Mouse (Mus musculus): ENCODE data around the gene Il17ra. TPM values are rescaled to one million over a fixed set of nuclear protein-coding genes. Genes with fewer than 3 reads are reported as not detected.

Il17ra gene
- total RNA-seq, 2 experiments from 2014 or later: 8.7 to 8.8 TPM

DNA sequence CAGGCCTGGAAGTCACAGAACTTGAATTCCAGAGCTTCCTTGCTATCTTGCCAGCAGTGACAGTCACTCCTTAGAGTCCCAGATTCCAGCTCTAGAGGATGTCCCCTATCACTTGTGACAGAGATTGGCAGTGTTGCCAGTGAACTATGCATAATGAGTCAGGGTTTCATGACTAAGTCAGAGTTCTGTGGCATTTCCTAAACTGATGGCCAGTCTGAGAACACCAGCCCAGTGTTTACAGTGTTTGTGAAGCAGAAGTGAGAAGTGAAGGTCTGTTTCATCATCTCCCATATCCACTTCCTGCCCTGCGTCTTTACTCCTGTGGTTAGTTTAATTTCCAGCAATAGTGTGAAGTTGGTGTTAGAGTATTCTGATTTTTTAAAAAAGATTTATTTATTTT is 7.6 kb downstream of the Il17ra start:
- DNase-seq (ENCODE audit: low spot score in 2 of 2): no peak

GRCm38 (mm10) chr6:120471991-120472441 is 9.0 kb downstream of the Il17ra start:
- peak in 1 of 2 experiments; percentile 67 for DNase-seq (ENCODE audit: low spot score in 2 of 2)

- DNase-seq (ENCODE audit: low spot score in 2 of 2): no peak
Observed at GRCm38 (mm10) chr6:120472455-120473140, 9.6 kb downstream of the Il17ra start.

DNA sequence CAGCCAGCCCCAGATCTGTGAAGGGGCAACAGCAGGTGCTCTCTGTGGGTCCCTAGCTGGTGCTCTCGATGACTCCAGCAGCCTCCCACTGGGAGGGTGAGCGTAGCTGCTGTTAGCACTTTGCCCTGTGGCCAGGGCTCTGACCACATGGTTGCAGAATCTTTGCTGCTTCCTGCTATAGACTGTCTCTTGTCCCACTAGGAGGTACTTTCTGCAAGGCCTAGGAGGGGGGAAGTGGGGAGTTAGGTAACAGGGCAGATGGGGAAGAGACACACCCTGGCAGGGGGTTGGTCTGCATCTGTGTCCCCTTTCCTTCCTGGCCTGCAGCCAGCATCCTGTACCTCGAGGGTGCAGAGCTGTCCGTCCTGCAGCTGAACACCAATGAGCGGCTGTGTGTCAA is 10.4 kb downstream of the Il17ra start:
- DNase-seq (ENCODE audit: low spot score in 2 of 2): no peak

GRCm38 (mm10) chr6:120475288-120475687 is 12.2 kb downstream of the Il17ra start:
- DNase-seq (ENCODE audit: low spot score in 2 of 2): no peak

DNA sequence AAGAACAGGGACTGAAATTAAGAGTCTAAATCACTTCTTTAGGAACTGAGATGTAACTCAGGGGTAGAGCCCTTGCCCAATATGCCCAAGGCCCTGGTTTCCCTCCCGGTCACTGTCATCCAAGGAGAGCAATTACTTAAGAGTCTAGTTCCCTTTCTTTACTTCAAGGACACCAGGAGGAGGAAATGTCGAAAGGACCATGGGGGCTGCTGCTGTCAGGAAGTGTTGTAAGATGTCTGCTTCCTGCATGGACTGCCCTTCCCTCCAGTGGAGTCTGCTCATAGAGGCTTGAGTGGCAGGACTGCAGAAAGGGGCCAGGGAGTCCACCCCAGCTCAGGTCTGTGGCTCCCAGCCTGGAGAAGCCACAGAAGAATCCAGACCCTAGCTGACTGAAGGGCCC is 16.3 kb downstream of the Il17ra start:
- DNase-seq (ENCODE audit: low spot score in 2 of 2): no peak

GRCm38 (mm10) chr6:120480361-120480760 is 17.3 kb downstream of the Il17ra start:
- peak; percentile 64 to 76 for DNase-seq (ENCODE audit: low spot score in 2 of 2)

- no peak for DNase-seq (ENCODE audit: low spot score in 2 of 2)
Observed at GRCm38 (mm10) chr6:120481538-120481937, 18.5 kb downstream of the Il17ra start.

GRCm38 (mm10) chr6:120482021-120482420 is 19.0 kb downstream of the Il17ra start:
- no peak for DNase-seq (ENCODE audit: low spot score in 2 of 2)

- no peak for DNase-seq (ENCODE audit: low spot score in 2 of 2)
Observed at GRCm38 (mm10) chr6:120482756-120483155, 19.7 kb downstream of the Il17ra start.

DNA sequence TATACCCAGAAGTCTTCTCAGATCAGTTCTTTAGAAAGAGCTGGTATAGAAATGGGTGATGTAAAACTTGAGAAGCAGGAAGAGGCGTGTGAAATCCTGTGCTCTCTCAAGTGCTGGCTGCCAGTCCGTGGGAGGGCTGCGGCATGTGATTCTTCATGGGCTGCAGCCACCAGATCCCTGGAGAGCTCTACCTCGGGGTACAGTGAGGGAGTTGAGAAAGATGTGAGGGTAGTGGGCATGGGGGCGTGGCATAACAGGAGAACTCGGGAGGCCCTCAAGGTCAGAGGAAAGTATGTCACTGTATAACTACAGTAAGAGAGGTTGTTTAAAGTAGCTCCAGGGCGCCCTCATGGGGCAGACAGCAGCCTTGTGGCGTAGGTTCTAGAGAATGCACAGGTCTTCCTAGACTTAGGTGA is 20.2 kb downstream of the Il17ra start:
- DNase-seq (ENCODE audit: low spot score in 2 of 2): peak in 1 of 2 experiments; percentile 68

- no peak for DNase-seq (ENCODE audit: low spot score in 2 of 2)
Observed at GRCm38 (mm10) chr6:120485038-120485437, 22.0 kb downstream of the Il17ra start.

DNA sequence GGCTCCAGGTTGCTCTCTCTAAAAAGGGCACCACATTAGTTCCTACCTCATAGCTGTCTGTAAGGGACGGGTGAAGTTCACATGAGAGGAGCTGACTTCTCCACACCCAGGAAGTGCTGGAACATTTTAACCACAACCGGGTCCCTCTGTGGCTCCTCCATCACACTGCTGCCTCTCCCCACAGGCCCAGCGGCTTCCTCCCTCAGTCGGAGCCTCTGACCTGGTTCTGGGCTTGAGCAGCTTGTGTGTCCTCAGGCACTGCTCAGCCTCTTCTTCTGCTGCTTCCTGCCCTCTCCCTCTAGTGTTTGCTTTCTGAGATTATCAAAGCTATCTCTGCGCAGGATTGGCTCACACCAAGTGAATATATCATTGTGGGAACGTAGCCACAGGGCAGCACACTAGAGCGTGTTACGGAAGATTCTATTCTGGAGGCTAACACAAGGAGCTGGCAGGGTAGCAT is 23.0 kb downstream of the Il17ra start:
- DNase-seq (ENCODE audit: low spot score in 2 of 2): no peak

GRCm38 (mm10) chr6:120488647-120489046 is 25.6 kb downstream of the Il17ra start:
- DNase-seq (ENCODE audit: low spot score in 2 of 2): peak in 1 of 2 experiments; percentile 65

DNA sequence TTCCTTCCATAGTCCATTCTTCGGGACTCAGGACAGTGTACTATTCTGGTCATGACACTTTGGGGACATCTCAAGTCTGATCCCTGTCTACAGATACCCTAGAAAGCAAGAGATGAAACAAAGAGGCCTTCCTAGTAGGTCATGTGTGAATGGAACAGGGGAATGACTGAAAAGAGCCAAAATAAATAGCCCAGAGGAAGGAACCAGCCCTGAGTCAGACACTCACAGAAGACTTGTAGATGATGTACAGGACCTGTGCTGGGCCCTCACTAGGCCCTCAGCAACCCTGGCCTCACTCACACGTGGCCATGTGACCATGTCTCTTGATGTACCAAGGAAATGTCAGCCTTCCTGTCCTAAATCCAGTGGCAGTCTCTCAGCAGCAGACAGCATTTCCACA is 26.4 kb downstream of the Il17ra start:
- no peak for DNase-seq (ENCODE audit: low spot score in 2 of 2)

DNA sequence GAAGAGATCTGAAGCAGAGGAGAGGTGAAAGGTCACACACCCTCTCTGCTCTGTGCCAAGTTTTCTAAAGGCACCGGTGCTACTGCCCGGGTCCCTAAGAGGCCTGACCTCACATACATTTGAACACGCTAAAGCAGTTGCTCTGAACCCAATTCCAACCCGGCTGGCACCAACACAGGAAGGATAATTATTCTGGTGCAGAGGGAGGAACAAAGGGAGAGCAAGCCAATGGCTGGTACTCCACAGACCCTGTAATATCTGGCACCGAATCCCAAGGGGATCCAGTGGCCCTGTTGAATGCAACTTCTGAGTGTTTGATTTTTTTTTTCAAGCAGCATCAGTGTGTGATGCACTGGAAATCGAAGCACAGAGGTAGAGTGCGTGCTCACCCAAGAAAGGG is 28.0 kb downstream of the Il17ra start:
- no peak for DNase-seq (ENCODE audit: low spot score in 2 of 2)

GRCm38 (mm10) chr6:120491862-120492498 is 28.9 kb downstream of the Il17ra start:
- no peak for DNase-seq (ENCODE audit: low spot score in 2 of 2)

DNA sequence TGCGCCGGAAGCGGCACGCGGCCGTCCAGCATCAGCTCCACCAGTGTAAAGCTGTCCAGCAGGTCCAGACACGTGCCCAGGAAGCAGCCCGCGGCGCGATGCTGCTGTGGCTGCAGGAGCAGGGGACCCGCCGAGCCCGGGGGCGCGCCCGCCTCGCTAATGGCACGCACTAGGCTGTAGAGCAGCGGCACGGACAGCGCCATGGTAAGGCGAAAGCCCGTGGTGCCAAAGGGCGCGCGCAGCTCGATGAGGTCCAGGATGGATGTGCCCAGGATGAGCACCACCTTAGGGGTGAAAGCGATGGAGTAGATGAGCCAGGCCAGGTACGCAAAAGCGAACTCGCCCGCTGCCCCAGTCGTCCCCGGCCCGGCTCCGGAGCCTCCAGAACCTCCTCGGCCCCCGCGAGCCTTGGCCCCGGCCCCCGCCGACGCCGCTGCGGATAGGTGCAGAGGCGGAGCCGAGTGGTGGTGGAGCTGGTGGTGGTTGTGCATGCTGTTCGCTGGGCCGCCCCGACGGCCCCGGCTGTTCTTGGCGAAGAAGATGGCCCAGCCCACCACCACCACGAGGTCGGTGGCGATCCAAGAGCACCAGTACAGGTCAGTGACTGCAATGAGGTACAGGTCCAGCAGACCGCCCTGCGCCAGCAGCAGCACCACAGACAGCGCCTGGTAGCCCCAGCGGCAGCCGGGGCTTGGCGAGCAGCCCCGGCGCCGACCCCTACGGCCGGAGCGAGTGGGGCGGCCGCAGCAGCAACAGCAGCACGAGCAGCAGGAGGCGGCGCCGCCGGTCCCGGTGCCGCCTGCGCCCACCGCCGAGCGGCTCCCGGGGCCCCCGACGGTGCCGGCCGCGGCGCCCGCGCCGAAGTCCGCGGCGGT is 29.7 kb downstream of the Il17ra start:
- DNase-seq (ENCODE audit: low spot score in 2 of 2): peak in 1 of 2 experiments; percentile 40

DNA sequence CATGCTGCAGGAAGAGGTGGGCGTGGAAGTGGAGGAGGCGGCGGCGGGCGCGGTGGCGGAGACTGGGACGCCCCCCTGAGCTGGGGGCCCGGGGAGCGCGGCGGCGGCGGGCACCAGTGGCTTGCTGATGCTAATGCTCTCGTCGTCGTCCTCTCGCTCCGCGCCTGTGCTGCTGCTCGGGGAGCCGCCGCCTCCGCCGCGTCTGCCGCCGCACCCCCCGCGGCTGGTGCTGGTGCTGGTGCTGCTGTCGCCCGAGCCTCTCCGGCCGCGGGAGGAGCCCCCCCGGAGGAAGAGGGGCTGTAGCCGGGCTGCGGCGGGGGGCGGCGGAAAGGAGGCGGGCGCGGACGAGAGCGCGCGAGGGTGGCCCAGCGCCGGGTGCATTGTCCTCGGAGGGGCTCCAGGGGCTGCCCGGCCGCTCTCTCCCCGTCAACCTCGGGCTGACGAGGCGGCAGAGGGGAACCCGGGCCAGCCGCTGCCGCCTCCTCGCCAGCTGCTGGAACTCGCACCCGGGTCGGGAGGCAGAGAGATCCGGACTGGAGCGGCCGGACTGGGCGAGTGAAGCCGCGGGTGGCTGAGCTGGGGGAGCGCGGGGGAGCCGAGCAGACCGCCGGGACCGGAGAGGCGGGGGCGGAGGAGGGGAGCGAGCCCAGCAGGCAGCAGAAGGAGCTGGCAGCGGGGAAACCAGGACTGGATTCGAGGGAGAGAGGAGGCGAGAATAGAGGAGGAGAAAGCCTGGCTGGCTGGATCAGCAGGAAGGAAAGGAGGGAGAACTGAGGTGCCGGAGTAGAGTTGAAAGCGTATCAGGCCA is 30.5 kb downstream of the Il17ra start, which contains the start of gene Tmem121b:
Gene Tmem121b (minus strand): TSS at position 434 of the 808 bp plus-strand sequence.
- DNase-seq (ENCODE audit: low spot score in 2 of 2): peak; percentile 92 to 93

- no peak for DNase-seq (ENCODE audit: low spot score in 2 of 2)
Observed at GRCm38 (mm10) chr6:120496544-120496943, 33.5 kb downstream of the Il17ra start.

GRCm38 (mm10) chr6:120504051-120504450 is 41.0 kb downstream of the Il17ra start:
- DNase-seq (ENCODE audit: low spot score in 2 of 2): peak in 1 of 2 experiments; percentile 44

Measured in layer of hippocampus, adult 18-20 months (tissue).